Mouse (Mus musculus): Measurements from ENCODE around the gene H2afb3.
"Not testable (repeated sequence)": the region's sequence is repeated elsewhere in the genome, so short reads cannot be mapped to it uniquely, and the experiment has no call there.

The H2afb3 gene

GRCm38 (mm10) chrX:120312995-120313394 lies at the start of gene H2afb3:
Gene H2afb3, minus strand, starts transcription at chrX:120313095.
- DNase-seq: not testable (repeated sequence)

GRCm38 (mm10) chrX:120301469-120302175 lies 11.3 kb downstream of the H2afb3 start:
- DNase-seq: no peak

GRCm38 (mm10) chrX:120292832-120293750 lies 19.8 kb downstream of the H2afb3 start:
- no peak for DNase-seq

GRCm38 (mm10) chrX:120291696-120292095 lies 21.2 kb downstream of the H2afb3 start:
- DNase-seq: no peak

GRCm38 (mm10) chrX:120290900-120291280 lies 22.0 kb downstream of the H2afb3 start:
- DNase-seq: no peak

GRCm38 (mm10) chrX:120290011-120290899 lies 22.6 kb downstream of the H2afb3 start, which contains the start of gene Pcdh11x:
Gene Pcdh11x, plus strand, starts transcription at chrX:120290259.
- no peak for DNase-seq

- DNase-seq: no peak
Measured at GRCm38 (mm10) chrX:120287502-120287901, 25.4 kb downstream of the H2afb3 start.

GRCm38 (mm10) chrX:120285522-120285921 lies 27.4 kb downstream of the H2afb3 start:
- DNase-seq: no peak
